Mouse (Mus musculus) heart, adult 2 months (tissue): ENCODE data around the gene Sgsm3.

Source experiments
- CTCF ChIP-seq: fragments of 200-600 bp; IDR thresholded peaks from 2 replicates; pipeline ENCODE4 v1.8.1; 2022; ENCODE audit warnings: antibody characterized with exemption, mild to moderate bottlenecking, moderate library complexity
- POLR2A ChIP-seq: fragments of 200-500 bp; IDR thresholded peaks from 2 replicates; pipeline ENCODE4 v1.6.1; 2011; ENCODE audit warnings: mild to moderate bottlenecking, low read depth, low read length, control low read depth; ENCODE audit not compliant: insufficient read depth

DNA sequence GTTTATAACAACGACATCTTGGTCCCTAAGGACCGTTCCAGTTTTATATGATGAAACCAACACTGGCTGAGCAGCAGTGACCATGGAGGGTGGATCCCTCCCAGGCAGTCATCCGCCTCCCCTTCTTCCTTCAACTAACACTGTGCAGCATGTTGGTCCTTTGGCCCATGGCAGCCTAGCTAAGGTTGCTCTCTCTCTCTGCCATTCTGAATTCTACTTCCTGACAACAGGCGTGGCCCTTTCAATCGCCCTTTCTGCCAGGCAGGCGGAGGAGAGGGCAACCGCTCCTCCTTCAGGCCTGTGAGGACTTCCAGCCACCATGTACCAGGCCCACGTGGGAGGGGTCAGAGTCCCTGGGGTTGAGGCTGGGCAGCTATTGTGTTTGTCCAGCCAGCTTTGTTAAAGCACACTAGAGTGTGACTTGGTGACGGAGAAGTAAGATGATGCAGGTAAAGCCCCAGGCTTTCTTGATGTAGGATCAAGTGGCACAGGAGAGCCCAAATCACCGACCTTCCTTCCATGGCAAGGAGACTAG lies 53.4 kb downstream of the Sgsm3 start:
- no peak for TF ChIP-seq POLR2A
- TF ChIP-seq CTCF, result no peak
